Mouse (Mus musculus): ENCODE data around the gene Ipp. TPM values are rescaled to one million over a fixed set of nuclear protein-coding genes. Genes with fewer than 3 reads are reported as not detected.

Ipp gene
- polyA plus RNA-seq, 1 experiment from 2014 or later = 5.5 TPM

DNA sequence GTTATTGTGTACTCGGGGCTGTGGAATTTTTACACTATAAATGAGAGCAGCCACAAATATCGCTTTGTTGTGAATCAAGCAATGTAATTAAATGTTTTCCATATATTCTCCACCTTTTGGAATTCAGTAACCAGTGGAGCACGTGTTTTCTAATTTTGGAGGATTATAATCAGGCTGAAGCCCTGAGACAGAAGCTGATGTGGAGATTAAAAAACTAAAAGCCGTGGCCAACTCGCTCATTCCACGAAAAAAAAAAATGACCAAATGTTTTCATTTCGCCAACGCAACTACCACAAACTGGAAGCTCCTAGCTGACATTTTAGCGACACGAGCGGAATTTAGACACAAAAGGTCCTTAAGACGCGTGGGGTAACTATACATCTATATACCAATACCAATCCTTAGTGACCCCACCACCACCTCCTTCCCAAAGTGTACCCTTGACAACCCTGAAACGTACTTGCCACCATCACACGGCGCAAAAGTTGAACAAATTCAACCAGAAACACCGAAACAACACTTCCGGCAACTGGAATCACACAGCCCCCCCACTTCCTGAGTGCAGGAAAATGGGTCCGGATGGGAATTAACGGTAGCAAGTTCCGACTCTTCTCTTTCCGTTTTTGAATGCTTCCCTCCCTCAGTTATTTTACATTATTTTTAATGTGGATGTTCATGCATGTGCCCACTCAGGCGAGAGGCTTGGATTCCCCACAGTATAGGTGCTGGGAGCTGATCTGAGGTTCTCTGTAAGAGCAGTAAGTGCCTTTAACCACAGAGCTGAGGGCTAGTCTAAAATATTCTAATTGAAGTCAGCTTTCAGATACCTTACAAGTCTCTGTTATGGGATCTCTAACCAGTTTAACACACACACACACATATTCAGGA is 48.3 kb downstream of the Ipp start, which contains the start of gene Tmem69:
Gene Tmem69, minus strand, starts transcription at position 524 of the 888 bp plus-strand sequence.
- Histone ChIP-seq H3K36me3 (ENCODE audit: control insufficient read depth, insufficient read depth, low read length) (peaks cover 17% of the 10 kb centered on the region), H3K4me2 (replicated peaks; ENCODE audit: low read depth, low read length) (peak within 1 kb of the TSS; percentile 82), H3K27ac (ENCODE audit: low read depth, low read length) (peak within 1 kb of the TSS; percentile 93), H3K4me3 (ENCODE audit: low read length) (peak within 1 kb of the TSS; percentile 90), H3K9ac (ENCODE audit: low read depth, low read length) (peak within 1 kb of the TSS; percentile 90), H3K27me3 (ENCODE audit: control insufficient read depth, insufficient read depth, low read length) (no peaks in the 10 kb centered on the region), H3K9me3 (ENCODE audit: control insufficient read depth, low read length) (no peaks in the 10 kb centered on the region), H3K4me1 (ENCODE audit: control insufficient read depth, insufficient read depth, low read length) (peaks cover 4% of the 10 kb centered on the region; the same call in 1 of the 2 replicates)
- WGBS = 3% methylated on average over 23 of the region's 23 CpGs
- ATAC-seq (ENCODE audit: low FRiP score, low TSS enrichment) = no peak

DNA sequence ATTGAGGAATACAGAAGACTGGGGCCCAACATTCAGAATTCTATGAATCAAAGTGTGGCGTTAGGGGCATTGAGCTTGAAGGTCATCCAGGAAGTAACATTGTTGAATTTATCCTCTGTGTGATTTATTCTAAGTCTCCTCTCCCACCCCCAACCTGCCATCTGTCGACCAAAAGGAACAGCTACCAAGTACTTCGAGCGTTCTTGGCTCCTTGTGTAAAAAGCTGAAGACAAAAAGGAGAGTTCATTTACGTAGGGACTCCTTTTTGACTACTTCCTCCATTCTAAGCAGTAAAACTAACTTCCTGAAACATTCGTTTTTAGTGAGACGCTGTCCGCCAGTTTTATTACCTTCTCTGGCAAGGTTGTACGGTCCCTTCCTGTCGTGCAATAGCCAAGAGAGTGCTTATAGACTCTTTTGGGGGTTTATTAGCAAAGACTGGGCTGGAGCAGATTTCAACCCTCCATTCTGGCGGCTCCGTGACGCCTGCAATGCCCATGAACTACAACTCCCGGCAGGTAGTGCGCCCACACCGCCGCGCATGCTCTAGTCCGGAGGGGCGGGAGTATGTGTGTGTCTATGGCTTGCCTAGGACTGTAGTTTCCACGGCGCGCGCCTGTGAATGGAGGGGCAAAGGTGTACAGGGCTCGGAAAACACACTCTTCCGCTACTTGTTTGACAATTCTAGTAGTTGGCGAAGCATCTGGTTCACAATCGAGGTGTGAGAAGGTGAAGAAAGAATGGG is 49.4 kb downstream of the Ipp start:
- Histone ChIP-seq H3K4me3 (ENCODE audit: low read length) (peak overlapping the region; percentile 90), H3K36me3 (ENCODE audit: control insufficient read depth, insufficient read depth, low read length) (peaks cover 17% of the 10 kb centered on the region), H3K4me1 (ENCODE audit: control insufficient read depth, insufficient read depth, low read length) (peaks cover 4% of the 10 kb centered on the region; the same call in 1 of the 2 replicates), H3K27ac (ENCODE audit: low read depth, low read length) (peak overlapping the region; percentile 93), H3K27me3 (ENCODE audit: control insufficient read depth, insufficient read depth, low read length) (no peaks in the 10 kb centered on the region), H3K9me3 (ENCODE audit: control insufficient read depth, low read length) (no peaks in the 10 kb centered on the region), H3K9ac (ENCODE audit: low read depth, low read length) (peak overlapping the region; percentile 90), H3K4me2 (replicated peaks; ENCODE audit: low read depth, low read length) (peak overlapping the region; percentile 82)
- under 1% methylated on average over 28 of the region's 28 CpGs for WGBS
- peak; percentile 95 for ATAC-seq (ENCODE audit: low FRiP score, low TSS enrichment)

DNA sequence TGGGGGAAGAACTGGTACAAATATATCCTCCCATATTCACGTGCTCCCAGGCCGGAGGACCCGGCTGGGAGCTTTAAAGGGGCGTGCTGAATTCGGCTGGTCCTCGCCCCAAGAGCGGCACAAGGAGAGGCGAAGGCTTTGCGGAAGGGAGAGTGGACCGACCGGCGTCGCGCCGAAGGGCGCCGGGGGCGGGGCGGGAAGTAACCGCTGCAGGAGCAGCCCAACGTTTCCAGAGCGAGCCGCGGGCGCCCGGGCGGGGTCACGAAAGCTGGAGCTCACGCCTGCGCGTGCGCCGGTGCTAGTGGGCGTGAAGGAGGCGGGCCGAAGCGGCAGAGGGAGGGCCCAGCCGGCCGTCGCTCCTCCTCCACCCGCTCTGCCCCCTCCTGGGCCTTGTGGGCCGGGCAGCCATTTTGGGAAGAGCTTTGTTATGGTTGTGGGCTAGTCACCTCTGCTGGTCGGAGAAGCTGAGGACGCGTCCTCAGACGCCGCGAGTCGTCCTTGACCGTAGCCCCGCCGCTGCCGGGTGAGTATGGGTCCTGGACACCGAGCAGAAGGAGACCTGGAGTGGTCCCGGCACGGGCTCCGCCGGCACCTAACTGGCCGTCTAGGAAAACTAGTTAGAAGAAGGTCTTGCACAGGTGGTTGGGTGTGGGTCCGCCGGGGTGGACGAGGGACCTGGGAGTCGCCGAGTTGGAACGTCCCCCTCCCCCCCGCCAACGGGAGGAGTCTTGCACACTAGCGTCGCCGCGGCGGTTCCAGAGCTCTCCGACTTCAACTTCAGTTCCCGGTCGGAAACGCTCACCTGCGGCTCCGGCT is 50.2 kb downstream of the Ipp start, which contains the start of gene Gpbp1l1:
Gene Gpbp1l1, plus strand, starts transcription at position 353 of the 816 bp plus-strand sequence.
- Histone ChIP-seq H3K4me3 (ENCODE audit: low read length) (peak within 1 kb of the TSS; percentile 90), H3K9me3 (ENCODE audit: control insufficient read depth, low read length) (no peaks in the 10 kb centered on the region), H3K27me3 (ENCODE audit: control insufficient read depth, insufficient read depth, low read length) (no peaks in the 10 kb centered on the region), H3K4me1 (ENCODE audit: control insufficient read depth, insufficient read depth, low read length) (peaks cover 4% of the 10 kb centered on the region; the same call in 1 of the 2 replicates), H3K27ac (ENCODE audit: low read depth, low read length) (peak within 1 kb of the TSS; percentile 93), H3K9ac (ENCODE audit: low read depth, low read length) (peak within 1 kb of the TSS; percentile 90), H3K36me3 (ENCODE audit: control insufficient read depth, insufficient read depth, low read length) (peaks cover 14% of the 10 kb centered on the region), H3K4me2 (replicated peaks; ENCODE audit: low read depth, low read length) (peak within 1 kb of the TSS; percentile 82)
- peak; percentile 97 for ATAC-seq (ENCODE audit: low FRiP score, low TSS enrichment)
- WGBS = under 1% methylated on average over 73 of the region's 78 CpGs

DNA sequence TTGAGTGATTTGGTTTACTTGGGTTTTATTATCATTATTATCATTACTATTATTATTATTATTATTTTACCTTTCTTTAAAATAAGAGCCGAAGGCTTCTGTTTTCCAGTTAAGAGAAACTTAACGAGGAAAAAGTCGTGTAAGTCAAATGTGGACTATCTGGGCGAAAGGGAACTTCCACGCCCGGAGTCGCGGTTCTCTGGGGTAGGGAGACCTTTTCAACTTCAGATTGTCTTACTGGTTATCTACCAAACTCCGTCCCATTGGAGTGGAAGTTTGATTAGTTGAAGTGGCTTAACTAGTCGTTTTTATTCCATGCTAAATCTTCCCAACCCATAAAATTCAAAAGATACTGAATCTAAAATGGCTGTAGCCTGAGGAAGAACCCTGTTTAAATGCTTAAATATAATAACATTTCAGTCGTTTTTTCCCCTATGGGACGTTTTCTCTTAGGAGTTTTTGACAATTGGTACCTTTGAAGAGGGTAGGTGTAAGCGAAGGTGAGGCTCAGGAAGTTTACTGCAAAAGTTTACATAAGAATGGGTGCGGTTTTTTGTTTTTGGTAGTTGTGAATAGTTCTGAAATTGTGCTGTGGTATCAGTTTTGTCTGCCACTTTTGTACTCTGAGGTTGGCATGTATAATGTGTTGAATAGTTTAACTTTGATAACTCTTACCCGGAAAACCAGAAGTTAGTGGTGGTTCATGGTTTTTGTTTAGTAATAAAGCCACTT is 51.0 kb downstream of the Ipp start:
- WGBS = 3% methylated on average over 15 of the region's 15 CpGs
- no peaks in the 10 kb centered on the region for H3K9me3 ChIP-seq (ENCODE audit: control insufficient read depth, low read length)

More for the DNA sequence above, 51.0 kb downstream of the Ipp start:
- no peak for ATAC-seq (ENCODE audit: low FRiP score, low TSS enrichment)
- no peaks in the 10 kb centered on the region for H3K27me3 ChIP-seq (ENCODE audit: control insufficient read depth, insufficient read depth, low read length)
- H3K36me3 ChIP-seq (ENCODE audit: control insufficient read depth, insufficient read depth, low read length) = peaks cover 7% of the 10 kb centered on the region
- H3K4me2 ChIP-seq (replicated peaks; ENCODE audit: low read depth, low read length) = peak overlapping the region; percentile 82
- H3K4me3 ChIP-seq (ENCODE audit: low read length) = peak overlapping the region; percentile 90
- H3K4me1 ChIP-seq (ENCODE audit: control insufficient read depth, insufficient read depth, low read length) = peaks cover 4% of the 10 kb centered on the region; the same call in 1 of the 2 replicates
- H3K9ac ChIP-seq (ENCODE audit: low read depth, low read length) = peak overlapping the region; percentile 90
- peak overlapping the region; percentile 93 for H3K27ac ChIP-seq (ENCODE audit: low read depth, low read length)

Other genes starting within 250 kb of the Ipp start
- 17.6 and 25.7 TPM in 2 replicates for gene Mast2, start 43.4 kb upstream of the Ipp start, polyA plus RNA-seq (2014; fragmentation: Nextera tagmentation; extraction: Ambion mirVana)
- 33.5 and 34.0 TPM in 2 replicates for gene Tmem69, start 48.4 kb downstream of the Ipp start, polyA plus RNA-seq (2014; fragmentation: Nextera tagmentation; extraction: Ambion mirVana)
- gene Gpbp1l1, start 50.1 kb downstream of the Ipp start, polyA plus RNA-seq (2014; fragmentation: Nextera tagmentation; extraction: Ambion mirVana) = 44.6 and 54.8 TPM in 2 replicates
- gene Ccdc17, start 89.1 kb downstream of the Ipp start, polyA plus RNA-seq (2014; fragmentation: Nextera tagmentation; extraction: Ambion mirVana) = 2.2 and 4.5 TPM in 2 replicates
- gene Nasp, start 120.4 kb downstream of the Ipp start, polyA plus RNA-seq (2014; fragmentation: Nextera tagmentation; extraction: Ambion mirVana) = 224 and 234 TPM in 2 replicates
- gene Akr1a1, start 144.1 kb downstream of the Ipp start, polyA plus RNA-seq (2014; fragmentation: Nextera tagmentation; extraction: Ambion mirVana) = 730 and 751 TPM in 2 replicates
- gene Prdx1, start 178.0 kb downstream of the Ipp start, polyA plus RNA-seq (2014; fragmentation: Nextera tagmentation; extraction: Ambion mirVana) = 1,503 and 1,977 TPM in 2 replicates
- gene Mmachc, start 200.9 kb downstream of the Ipp start, polyA plus RNA-seq (2014; fragmentation: Nextera tagmentation; extraction: Ambion mirVana) = 19.7 and 25.5 TPM in 2 replicates
- gene Ccdc163, start 201.0 kb downstream of the Ipp start, polyA plus RNA-seq (2014; fragmentation: Nextera tagmentation; extraction: Ambion mirVana) = 36.9 and 39.6 TPM in 2 replicates
- gene Tesk2, start 213.4 kb downstream of the Ipp start, polyA plus RNA-seq (2014; fragmentation: Nextera tagmentation; extraction: Ambion mirVana) = 4.6 and 7.4 TPM in 2 replicates

All from kidney, embryonic 14.5 days (tissue).